Comparison of ENCODE assay signal across 1 mouse cellular context in the genomic region with DNA sequence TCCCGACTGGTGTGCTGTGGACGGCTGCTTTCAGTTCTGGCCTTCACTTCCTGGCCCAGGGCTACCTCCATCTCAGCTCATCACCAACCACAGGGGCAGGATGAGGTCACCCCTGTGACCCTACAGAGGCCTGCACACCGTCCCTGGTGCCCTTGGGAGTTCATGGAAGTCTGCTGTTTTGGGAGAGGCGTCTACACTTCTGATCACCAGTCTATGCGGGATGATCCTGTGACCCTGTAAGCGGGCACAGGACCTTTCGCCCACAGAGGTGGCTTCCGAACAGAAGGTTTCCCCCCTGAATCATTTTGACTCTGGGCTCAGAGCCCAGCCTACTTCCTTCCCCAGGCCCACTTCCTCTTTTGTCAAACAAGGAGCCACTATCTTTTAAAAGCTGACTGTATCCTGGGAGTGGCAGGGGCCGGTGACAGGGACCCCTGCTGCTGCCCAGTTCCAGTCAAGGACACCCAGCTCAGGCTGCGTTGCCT.
A peak's percentile ranks its signal among the peaks of the same experiment; 100 is the strongest.
TF ChIP-seq lines count a peak whose summit lies in the region.

No protein-coding gene starts in this region.

TF ChIP-seq in CH12.LX, 34 proteins besides CTCF, POLR2A, EP300 and RAD21 (continued from another document):
- TF ChIP-seq IRF4 (IDR thresholded peaks at IDR 0.05; ENCODE audit: low read depth, low read length) (peak; percentile 95), ZMIZ1 (IDR thresholded peaks at IDR 0.05; ENCODE audit: low read depth, low read length) (peak; percentile 85), CHD1 (IDR thresholded peaks at IDR 0.05; ENCODE audit: low read depth, low read length) (peak; percentile 49; the same call in 1 of the 2 replicates), HCFC1 (IDR thresholded peaks at IDR 0.05; ENCODE audit: low read depth, low read length) (peak; percentile 60), TBP (conservative IDR thresholded peaks at IDR 0.05; ENCODE audit: low read depth, low read length) (peak; percentile 80), GABPA (IDR thresholded peaks at IDR 0.05; ENCODE audit: insufficient replicate concordance, low read depth, low read length) (no peak), NELFE (IDR thresholded peaks at IDR 0.05; ENCODE audit: low read depth, low read length) (peak; percentile 85), ELF1 (IDR thresholded peaks at IDR 0.05; ENCODE audit: low read depth, low read length) (peak; percentile 83), MXI1 (IDR thresholded peaks at IDR 0.05; ENCODE audit: low read depth, low read length) (0 out of 2 replicates have a peak, but pooled peaks have one; percentile 21), CHD2 (IDR thresholded peaks at IDR 0.05; ENCODE audit: low read length) (peak; percentile 68; the same call in 1 of the 2 replicates), MEF2A (IDR thresholded peaks at IDR 0.05; ENCODE audit: borderline replicate concordance, low read depth, low read length) (peak; percentile 75; the same call in 1 of the 2 replicates), USF1 (IDR thresholded peaks at IDR 0.05; ENCODE audit: low read depth, low read length) (no peak), KAT2A (IDR thresholded peaks at IDR 0.05; ENCODE audit: insufficient replicate concordance, low read length) (0 out of 2 replicates have a peak, but pooled peaks have one; percentile 46), USF2 (conservative IDR thresholded peaks at IDR 0.05; ENCODE audit: low read depth, low read length) (no peak), TCF12 (IDR thresholded peaks at IDR 0.05; ENCODE audit: low read depth, low read length) (peak; percentile 78), JUN (IDR thresholded peaks at IDR 0.05; ENCODE audit: insufficient read depth, low read depth, low read length) (peak; percentile 9), POLR2AphosphoS2 (IDR thresholded peaks at IDR 0.05; ENCODE audit: low read depth, low read length) (no peak), JUND (conservative IDR thresholded peaks at IDR 0.05; ENCODE audit: low read depth, low read length) (no peak; the same call in 1 of the 2 replicates), RCOR1 (conservative IDR thresholded peaks at IDR 0.05; ENCODE audit: low read depth, low read length) (no peak; the same call in 1 of the 2 replicates), UBTF (IDR thresholded peaks at IDR 0.05; ENCODE audit: low read depth, low read length) (no peak), PAX5 (IDR thresholded peaks at IDR 0.05; ENCODE audit: low read length) (no peak), MAZ (IDR thresholded peaks at IDR 0.05; ENCODE audit: low read depth, low read length) (peak; percentile 89), ZC3H11A (IDR thresholded peaks at IDR 0.05; ENCODE audit: low read depth, low read length) (no peak), ZNF384 (IDR thresholded peaks at IDR 0.05; ENCODE audit: low read depth, low read length) (no peak), ZKSCAN1 (IDR thresholded peaks at IDR 0.05; ENCODE audit: borderline replicate concordance, low read depth, low read length) (no peak), SMC3 (IDR thresholded peaks at IDR 0.05; ENCODE audit: low read depth, low read length) (peak; percentile 30; the same call in 1 of the 2 replicates), SIN3A (IDR thresholded peaks at IDR 0.05; ENCODE audit: low read length) (peak; percentile 84), ETS1 (conservative IDR thresholded peaks at IDR 0.05; ENCODE audit: low read depth, low read length) (peak; percentile 72), BHLHE40 (IDR thresholded peaks at IDR 0.05; ENCODE audit: low read depth, low read length) (peak; percentile 63), MAFK (IDR thresholded peaks at IDR 0.05; ENCODE audit: insufficient replicate concordance, low read length) (peak; percentile 51; the same call in 1 of the 2 replicates)
